Mouse (Mus musculus) forebrain, embryonic 12.5 days (tissue): ENCODE data around the gene Gm10570. TPM values are rescaled to one million over a fixed set of nuclear protein-coding genes. Genes with fewer than 3 reads are reported as not detected.
A peak's percentile ranks its signal among the peaks of the same experiment; 100 is the strongest.

ENCODE experiments used
- ATAC-seq: fragments of 200-750 bp; cut with Nextera tagmentation; 2 replicates; pipeline ENCODE4 v1.8.0; 2017; ENCODE audit warnings: moderate TSS enrichment; ENCODE audit not compliant: low FRiP score
- H3K27ac ChIP-seq: fragments of 300-500 bp; sonication (generic); 2 replicates; pipeline ENCODE4 v1.5.1; 2016; ENCODE audit warnings: mild to moderate bottlenecking
- H3K27me3 ChIP-seq: fragments of 300-500 bp; sonication (generic); 2 replicates; pipeline ENCODE4 v1.6.1; 2016; ENCODE audit warnings: mild to moderate bottlenecking
- H3K36me3 ChIP-seq: fragments of 300-500 bp; sonication (generic); replicated peaks from 2 replicates; pipeline ENCODE4 v1.6.1; 2016; ENCODE audit warnings: mild to moderate bottlenecking
- H3K4me1 ChIP-seq: fragments of 300-500 bp; sonication (generic); 2 replicates; pipeline ENCODE4 v1.6.1; 2016
- H3K4me2 ChIP-seq: fragments of 300-500 bp; sonication (generic); 2 replicates; pipeline ENCODE4 v1.6.1; 2016; ENCODE audit warnings: mild to moderate bottlenecking, moderate library complexity
- H3K4me3 ChIP-seq: fragments of 300-500 bp; sonication (generic); replicated peaks from 2 replicates; pipeline ENCODE4 v1.5.1; 2016; ENCODE audit warnings: mild to moderate bottlenecking
- H3K9ac ChIP-seq: fragments of 300-500 bp; sonication (generic); 2 replicates; pipeline ENCODE4 v1.6.1; 2016; ENCODE audit warnings: mild to moderate bottlenecking
- H3K9me3 ChIP-seq: fragments of 300-500 bp; sonication (generic); 2 replicates; pipeline ENCODE4 v1.6.1; 2016
- WGBS: fragments of 180-500 bp; shearing (Covaris S2); methylation state at CpG from one replicate; pipeline ENCODE4 v1.1.7; 2016; 5-methylcytosine and 5-hydroxymethylcytosine counted together
- polyA plus RNA-seq: library from polyadenylated mRNA; unstranded; fragments of >200 nt; fragmentation: Nextera tagmentation; extraction: Ambion mirVana; gene quantifications from 2 replicates; pipeline ENCODE4 v1.2.1, GENCODE M21; 2016

Gm10570 gene
- polyA plus RNA-seq, 1 experiment from 2014 or later: not detected

GRCm38 (mm10) chr4:130264131-130264530, 44.3 kb downstream of the Gm10570 start:
- H3K9ac ChIP-seq: no peak overlapping the region
- H3K4me1 ChIP-seq: peaks cover 22% of the 10 kb centered on the region
- no peak overlapping the region for H3K27ac ChIP-seq
- H3K4me3 ChIP-seq: no peak overlapping the region
- WGBS: 25% methylated on average over 11 of the region's 11 CpGs
- peak overlapping the region; percentile 17 for H3K4me2 ChIP-seq
- no peaks in the 10 kb centered on the region for H3K27me3 ChIP-seq
- ATAC-seq: no peak
- no peaks in the 10 kb centered on the region for H3K9me3 ChIP-seq
- peaks cover 48% of the 10 kb centered on the region for H3K36me3 ChIP-seq

GRCm38 (mm10) chr4:130260406-130260805, 48.1 kb downstream of the Gm10570 start:
- H3K36me3 ChIP-seq: peaks cover 81% of the 10 kb centered on the region
- peaks cover 14% of the 10 kb centered on the region for H3K4me1 ChIP-seq
- H3K27me3 ChIP-seq: no peaks in the 10 kb centered on the region
- H3K4me2 ChIP-seq: no peak overlapping the region
- 38% methylated on average over 5 of the region's 5 CpGs for WGBS
- no peak for ATAC-seq
- H3K9ac ChIP-seq: no peak overlapping the region
- no peaks in the 10 kb centered on the region for H3K9me3 ChIP-seq
- no peak overlapping the region for H3K27ac ChIP-seq
- H3K4me3 ChIP-seq: no peak overlapping the region

Other genes with a start within 250 kb of the Gm10570 start
- 60.4 and 61.4 TPM in 2 replicates for gene Pef1, start 206.1 kb downstream of the Gm10570 start, polyA plus RNA-seq
- 0.10 TPM in 1 of 2 replicates, not detected in the other for gene Hcrtr1, start 169.3 kb downstream of the Gm10570 start, polyA plus RNA-seq
- 4.1 and 4.6 TPM in 2 replicates for gene Tinagl1, start 133.6 kb downstream of the Gm10570 start, polyA plus RNA-seq
- not detected in 2 replicates for gene Gm853, start 86.3 kb downstream of the Gm10570 start, polyA plus RNA-seq
- gene Serinc2, start 29.5 kb downstream of the Gm10570 start, polyA plus RNA-seq: 88.9 and 95.5 TPM in 2 replicates
- gene Fabp3, start 79 bp downstream of the Gm10570 start, polyA plus RNA-seq: 18.8 and 22.3 TPM in 2 replicates
- gene Zcchc17, start 51.3 kb upstream of the Gm10570 start, polyA plus RNA-seq: 74.2 and 78.4 TPM in 2 replicates
- gene Snrnp40, start 51.5 kb upstream of the Gm10570 start, polyA plus RNA-seq: 196 and 203 TPM in 2 replicates